21 mouse cellular contexts compared by ENCODE assay signal in genomic region chr14:30649745-30650144, GRCm38 (mm10). TPM values are rescaled to one million over a fixed set of nuclear protein-coding genes. Genes with fewer than 3 reads are reported as not detected.
DNase-seq lines count a peak whose midpoint lies in the region; TF ChIP-seq lines count a peak whose summit lies in the region.
"Had no signal": no experiment of that assay in that cellular context is flagged by ENCODE, and none has a peak within 500 bp of the region (broad histone marks: within the 10 kb centered on the region; RNA-seq: fewer than 3 reads in every experiment).

No protein-coding gene starts in this region.

- no peak for TF ChIP-seq CTCF in kidney, adult 2 months (conservative IDR thresholded peaks at IDR 0.05; ENCODE audit: insufficient read depth, insufficient read length, low read depth, low read length)

- no peak overlapping the region for H3K4me3 ChIP-seq in kidney, adult 2 months (ENCODE audit: insufficient read depth, low read depth, low read length)
- H3K4me3 ChIP-seq: embryonic facial prominence, embryonic 13.5 days; embryonic facial prominence, embryonic 15.5 days; erythroblast, embryonic 14.5 days; forebrain, embryonic 10.5 days; forebrain, embryonic 12.5 days had no signal

- H3K27ac ChIP-seq in kidney, adult 2 months (ENCODE audit: insufficient read depth, low read depth, low read length) = peak overlapping the region; percentile 60
- H3K27ac ChIP-seq: embryonic facial prominence, embryonic 13.5 days; embryonic facial prominence, embryonic 15.5 days; forebrain, embryonic 10.5 days; forebrain, embryonic 12.5 days had no signal

- peak; percentile 55 for DNase-seq in kidney, adult 2 months
- no peak for DNase-seq in kidney, adult 18-20 months
- peak; percentile 33 for DNase-seq in kidney, postnatal 14 days
- DNase-seq in kidney, postnatal 4 days = no peak
- DNase-seq in right cerebral cortex, postnatal 10 days (ENCODE audit: low spot score in 2 of 2) = peak; percentile 41 to 45
- DNase-seq in right cerebral cortex, adult 18-20 months = no peak
- DNase-seq: adrenal gland, adult 2 months; adrenal gland, postnatal 10 days; adrenal gland, postnatal 25 days; cerebellum, adult 11 months; cerebellum, adult 18-20 months; cerebellum, adult 8-10 months; cerebellum, adult 9-11 months; cerebellum, postnatal 14 days; cerebellum, postnatal 36 days; embryo, embryonic 11 days had no signal

- no peak for TF ChIP-seq POLR2A in kidney, adult 2 months (IDR thresholded peaks at IDR 0.05; ENCODE audit: low read depth, low read length)

- peaks cover 23% of the 10 kb centered on the region; the same call in 1 of the 2 replicates for H3K4me1 ChIP-seq in kidney, adult 2 months (ENCODE audit: control insufficient read depth, insufficient read depth, low read length)

- WGBS in kidney, adult 2 months = 46% methylated on average over 8 of the region's 8 CpGs

- no peaks in the 10 kb centered on the region for H3K27me3 ChIP-seq in kidney, adult 2 months (replicated peaks; ENCODE audit: control insufficient read depth, insufficient read depth, low read length)
- H3K27me3 ChIP-seq: embryonic facial prominence, embryonic 13.5 days; embryonic facial prominence, embryonic 15.5 days; forebrain, embryonic 12.5 days had no signal

- no peaks in the 10 kb centered on the region for H3K36me3 ChIP-seq in kidney, adult 2 months (ENCODE audit: control insufficient read depth, insufficient read depth, low read length)
- H3K36me3 ChIP-seq: embryonic facial prominence, embryonic 13.5 days; embryonic facial prominence, embryonic 15.5 days; forebrain, embryonic 10.5 days; forebrain, embryonic 12.5 days had no signal

RNA-seq across cellular contexts. Expression of gene Rft1, which starts 4.4 kb away (rescaled TPM):
- 17.6 and 18.8 TPM in 2 replicates for polyA plus RNA-seq in kidney, adult 2 months (2012; rRNA removed)

RNA-seq across cellular contexts. Expression of gene Prkcd, which starts 23.7 kb away (rescaled TPM):
- polyA plus RNA-seq in kidney, adult 2 months (2012; rRNA removed) = 80.6 and 96.2 TPM in 2 replicates

Comparison
In these comparisons a context has a peak if more than half of its experiments do, and no peak if none do; other contexts are left out.
1. DNase-seq: peak in kidney, adult 2 months (single experiment), kidney, postnatal 14 days (single experiment) and right cerebral cortex, postnatal 10 days (2 of 2); none in kidney, adult 18-20 months (single experiment), kidney, postnatal 4 days (0 of 2) and right cerebral cortex, adult 18-20 months (single experiment).